Mouse (Mus musculus): Measurements from ENCODE around the gene Ube2z. TPM values are rescaled to one million over a fixed set of nuclear protein-coding genes. Genes with fewer than 3 reads are reported as not detected.
A peak's percentile ranks its signal among the peaks of the same experiment; 100 is the strongest.

Gene Ube2z
- polyA plus RNA-seq, 1 experiment: 49.4 TPM

GRCm38 (mm10) chr11:96068231-96068630 lies 3.0 kb upstream of the Ube2z start:
- TF ChIP-seq CTCF (IDR thresholded peaks at IDR 0.05; ENCODE audit: extremely low read depth, insufficient read depth, low read length) (no peak), POLR2A (IDR thresholded peaks at IDR 0.05; ENCODE audit: extremely low read depth, insufficient read depth, low read length) (no peak)
- H3K4me1 ChIP-seq (ENCODE audit: control insufficient read depth, insufficient read depth, low read length): no peaks in the 10 kb centered on the region; the same call in 1 of the 2 replicates
- no peak overlapping the region for H3K4me3 ChIP-seq (ENCODE audit: insufficient read depth, low read length)
- H3K27ac ChIP-seq (ENCODE audit: insufficient read depth, low read length): no peak overlapping the region

DNA sequence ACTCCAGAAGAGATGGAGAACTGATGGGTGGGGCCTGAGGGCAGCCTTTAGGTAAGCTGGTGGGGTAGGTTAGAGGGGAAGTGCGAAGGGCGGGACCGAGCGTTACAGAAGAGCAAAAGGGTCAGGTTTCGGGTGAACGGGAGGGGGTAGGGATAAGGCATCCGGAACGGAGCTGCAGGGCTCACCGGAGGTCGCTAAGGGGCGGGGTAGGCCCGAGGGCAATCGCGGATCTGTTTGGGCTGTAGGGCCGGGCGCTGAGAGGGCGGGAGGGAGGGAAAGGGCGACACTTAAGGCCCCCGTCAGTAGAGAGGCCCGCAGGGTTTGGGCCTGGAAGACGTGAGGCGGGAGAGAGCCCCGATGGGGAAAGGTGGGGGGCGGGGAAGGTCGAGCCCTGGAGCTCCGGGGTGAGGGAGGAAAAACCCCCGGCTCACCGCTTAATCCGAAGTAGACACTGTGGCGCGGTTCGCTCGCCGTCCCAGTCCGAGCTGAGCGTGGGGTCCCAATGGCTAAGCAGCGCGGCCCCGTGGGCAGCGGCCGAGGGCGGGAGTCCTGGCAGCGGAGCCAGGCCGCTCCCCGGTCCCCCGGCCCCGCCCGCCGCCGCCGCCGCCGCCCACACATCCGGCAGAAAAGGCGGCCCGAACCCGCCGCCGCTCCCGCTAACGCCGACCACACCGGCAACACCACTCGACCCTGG lies 520 bp downstream of the Ube2z start:
- peak overlapping the region; percentile 91 for H3K4me3 ChIP-seq (ENCODE audit: insufficient read depth, low read length)
- peak overlapping the region; percentile 72; the same call in 1 of the 2 replicates for H3K27ac ChIP-seq (ENCODE audit: insufficient read depth, low read length)
- H3K4me1 ChIP-seq (ENCODE audit: control insufficient read depth, insufficient read depth, low read length): peaks cover 4% of the 10 kb centered on the region
- TF ChIP-seq POLR2A (IDR thresholded peaks at IDR 0.05; ENCODE audit: extremely low read depth, insufficient read depth, low read length): no peak
- TF ChIP-seq CTCF (IDR thresholded peaks at IDR 0.05; ENCODE audit: extremely low read depth, insufficient read depth, low read length): no peak

GRCm38 (mm10) chr11:96058309-96058708 lies 6.9 kb downstream of the Ube2z start:
- Histone ChIP-seq H3K4me3 (ENCODE audit: insufficient read depth, low read length) (no peak overlapping the region), H3K27ac (ENCODE audit: insufficient read depth, low read length) (no peak overlapping the region)
- no peak for TF ChIP-seq CTCF (IDR thresholded peaks at IDR 0.05; ENCODE audit: extremely low read depth, insufficient read depth, low read length)
- TF ChIP-seq POLR2A (IDR thresholded peaks at IDR 0.05; ENCODE audit: extremely low read depth, insufficient read depth, low read length): no peak

DNA sequence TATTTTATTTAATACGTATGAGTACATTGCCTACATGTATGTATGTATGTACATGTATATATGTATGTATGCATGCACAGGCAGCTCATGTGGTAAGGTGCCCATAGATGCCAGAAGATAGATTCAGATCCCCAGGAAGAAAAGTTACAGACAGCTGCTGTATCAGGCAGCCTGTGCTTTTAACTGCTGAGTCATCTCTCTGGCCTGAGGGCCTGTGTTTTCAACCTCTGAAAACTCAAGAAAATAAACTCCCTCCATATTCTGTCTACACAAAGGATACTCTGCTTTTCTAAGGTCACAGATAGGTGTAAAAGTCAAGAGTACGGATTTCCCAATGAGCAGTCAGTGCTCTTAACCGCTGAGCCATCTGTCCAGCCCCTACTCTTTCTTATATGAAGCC lies 14.3 kb downstream of the Ube2z start:
- H3K4me1 ChIP-seq (ENCODE audit: control insufficient read depth, insufficient read depth, low read length): no peaks in the 10 kb centered on the region
- H3K4me3 ChIP-seq (ENCODE audit: insufficient read depth, low read length): no peak overlapping the region
- no peak overlapping the region for H3K27ac ChIP-seq (ENCODE audit: insufficient read depth, low read length)
- no peak for TF ChIP-seq POLR2A (IDR thresholded peaks at IDR 0.05; ENCODE audit: extremely low read depth, insufficient read depth, low read length)
- TF ChIP-seq CTCF (IDR thresholded peaks at IDR 0.05; ENCODE audit: extremely low read depth, insufficient read depth, low read length): no peak

More at GRCm38 (mm10) chr11:96058309-96058708, 6.9 kb downstream of the Ube2z start:
- peaks cover 4% of the 10 kb centered on the region for H3K4me1 ChIP-seq (ENCODE audit: control insufficient read depth, insufficient read depth, low read length)

DNA sequence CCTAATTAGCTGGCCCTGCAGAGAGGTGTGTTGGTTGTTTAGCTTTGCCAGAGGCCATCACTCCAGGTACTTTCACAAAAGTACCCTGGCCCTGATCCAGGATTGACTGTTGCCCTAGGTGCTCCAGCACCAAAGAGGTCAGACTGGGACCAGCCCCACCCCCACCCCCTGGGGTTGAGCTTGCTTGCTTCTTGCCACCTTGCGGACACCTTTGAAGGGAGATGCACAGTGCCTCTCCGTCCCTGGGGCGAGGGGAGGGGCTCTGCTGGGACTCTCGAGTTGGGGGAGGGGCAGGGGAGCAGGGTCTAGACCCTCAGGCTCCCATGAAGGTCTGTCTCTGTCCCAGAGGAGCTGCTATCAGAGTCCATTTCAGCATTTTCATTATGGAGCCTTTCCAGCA lies 15.2 kb downstream of the Ube2z start:
- Histone ChIP-seq H3K4me3 (ENCODE audit: insufficient read depth, low read length) (no peak overlapping the region), H3K27ac (ENCODE audit: insufficient read depth, low read length) (no peak overlapping the region), H3K4me1 (ENCODE audit: control insufficient read depth, insufficient read depth, low read length) (no peaks in the 10 kb centered on the region)
- no peak for TF ChIP-seq POLR2A (IDR thresholded peaks at IDR 0.05; ENCODE audit: extremely low read depth, insufficient read depth, low read length)
- TF ChIP-seq CTCF (IDR thresholded peaks at IDR 0.05; ENCODE audit: extremely low read depth, insufficient read depth, low read length): no peak

DNA sequence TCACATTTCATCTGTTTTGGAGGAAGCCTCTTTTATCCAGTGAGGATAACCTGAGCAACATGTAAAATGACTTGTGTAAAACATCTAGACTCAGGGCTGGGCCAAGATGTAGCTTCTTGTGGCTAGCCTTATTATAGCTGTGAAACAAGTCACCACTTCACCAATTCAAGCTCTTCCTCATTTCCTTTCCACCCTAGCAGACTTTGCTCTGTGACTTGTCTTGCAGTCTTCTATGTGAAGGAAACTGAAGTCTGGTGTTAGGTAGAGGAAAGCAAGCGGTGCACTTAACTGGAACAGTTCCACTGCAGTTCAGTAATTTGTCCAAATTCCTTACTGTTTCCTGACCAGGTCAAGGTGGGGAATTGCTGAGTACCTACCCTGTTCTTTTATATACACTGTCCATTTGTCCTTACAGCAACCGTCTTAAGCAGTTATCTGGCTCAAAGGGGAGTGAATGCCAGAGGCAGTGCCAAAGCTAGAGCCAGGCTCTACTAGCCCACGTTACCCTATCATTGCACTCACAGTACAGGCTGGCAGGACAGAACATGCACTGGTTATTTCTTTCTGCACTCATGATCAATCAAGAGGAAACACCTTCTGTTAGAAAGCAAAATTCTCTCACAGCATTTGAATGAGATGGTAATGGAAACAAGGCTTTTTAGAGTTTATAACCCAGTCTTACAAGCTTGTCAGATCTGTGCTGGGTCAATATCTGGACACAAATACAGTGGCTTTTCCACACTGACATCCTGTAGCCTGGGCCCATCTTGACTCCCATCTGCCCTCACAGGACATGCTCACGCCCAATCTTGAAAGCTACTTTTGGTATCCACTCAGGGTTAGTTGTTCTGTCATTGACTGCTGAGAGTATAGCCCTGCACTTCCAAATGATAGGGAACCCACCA lies 17.5 kb downstream of the Ube2z start:
- no peak overlapping the region for H3K27ac ChIP-seq (ENCODE audit: insufficient read depth, low read length)

GRCm38 (mm10) chr11:96046793-96047192 lies 18.4 kb downstream of the Ube2z start:
- Histone ChIP-seq H3K4me1 (ENCODE audit: control insufficient read depth, insufficient read depth, low read length) (no peaks in the 10 kb centered on the region), H3K27ac (ENCODE audit: insufficient read depth, low read length) (no peak overlapping the region), H3K4me3 (ENCODE audit: insufficient read depth, low read length) (no peak overlapping the region)
- TF ChIP-seq POLR2A (IDR thresholded peaks at IDR 0.05; ENCODE audit: extremely low read depth, insufficient read depth, low read length): 0 out of 2 replicates have a peak, but pooled peaks have one; percentile 6
- TF ChIP-seq CTCF (IDR thresholded peaks at IDR 0.05; ENCODE audit: extremely low read depth, insufficient read depth, low read length): no peak

More for the DNA sequence above, 17.5 kb downstream of the Ube2z start:
- H3K4me1 ChIP-seq (ENCODE audit: control insufficient read depth, insufficient read depth, low read length): no peaks in the 10 kb centered on the region
- no peak overlapping the region for H3K4me3 ChIP-seq (ENCODE audit: insufficient read depth, low read length)
- TF ChIP-seq POLR2A (IDR thresholded peaks at IDR 0.05; ENCODE audit: extremely low read depth, insufficient read depth, low read length) (no peak), CTCF (IDR thresholded peaks at IDR 0.05; ENCODE audit: extremely low read depth, insufficient read depth, low read length) (no peak)

DNA sequence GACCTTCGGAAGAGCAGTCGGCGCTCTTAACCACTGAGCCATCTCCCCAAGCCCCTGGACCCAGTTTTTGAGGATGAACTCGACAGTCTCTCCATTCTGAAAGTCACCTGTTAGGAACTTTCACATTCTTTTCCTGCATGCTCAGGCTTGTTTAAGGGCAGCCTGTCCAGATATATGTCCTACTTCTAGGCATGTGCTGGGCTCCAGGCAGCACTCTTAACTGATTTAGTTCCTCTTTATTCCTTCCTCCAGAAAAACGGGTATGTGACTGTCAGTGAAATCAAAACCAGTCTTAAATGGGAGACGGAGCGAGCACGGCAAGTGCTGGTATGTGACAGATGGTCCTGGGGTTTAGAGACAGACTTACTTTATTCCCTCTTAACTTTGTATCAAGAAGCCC lies 19.2 kb downstream of the Ube2z start:
- H3K4me1 ChIP-seq (ENCODE audit: control insufficient read depth, insufficient read depth, low read length): no peaks in the 10 kb centered on the region
- H3K4me3 ChIP-seq (ENCODE audit: insufficient read depth, low read length): no peak overlapping the region
- TF ChIP-seq CTCF (IDR thresholded peaks at IDR 0.05; ENCODE audit: extremely low read depth, insufficient read depth, low read length) (no peak), POLR2A (IDR thresholded peaks at IDR 0.05; ENCODE audit: extremely low read depth, insufficient read depth, low read length) (no peak)
- no peak overlapping the region for H3K27ac ChIP-seq (ENCODE audit: insufficient read depth, low read length)

GRCm38 (mm10) chr11:96044803-96045567 lies 20.2 kb downstream of the Ube2z start:
- no peak overlapping the region for H3K4me3 ChIP-seq (ENCODE audit: insufficient read depth, low read length)
- TF ChIP-seq POLR2A (IDR thresholded peaks at IDR 0.05; ENCODE audit: extremely low read depth, insufficient read depth, low read length) (no peak), CTCF (IDR thresholded peaks at IDR 0.05; ENCODE audit: extremely low read depth, insufficient read depth, low read length) (no peak)
- no peaks in the 10 kb centered on the region for H3K4me1 ChIP-seq (ENCODE audit: control insufficient read depth, insufficient read depth, low read length)
- no peak overlapping the region for H3K27ac ChIP-seq (ENCODE audit: insufficient read depth, low read length)

Measured in cortical plate, adult 2 months (tissue).